Mouse (Mus musculus) ES-Bruce4 (cell line): ENCODE measurements around the gene Ak5.

Experiments used
- CTCF ChIP-seq: IDR thresholded peaks from one replicate; pipeline ENCODE4 v1.8.1; 2011; ENCODE audit warnings: low read depth, low read length
- EP300 ChIP-seq: IDR thresholded peaks from 2 replicates; pipeline ENCODE4 v1.6.1; 2011; ENCODE audit warnings: low read depth, low read length; ENCODE audit not compliant: insufficient read depth
- POLR2A ChIP-seq: IDR thresholded peaks from one replicate; pipeline ENCODE4 v1.8.1; 2011; ENCODE audit warnings: low read length; ENCODE audit not compliant: insufficient read depth

GRCm38 (mm10) chr3:152498968-152499696, 169.0 kb downstream of the Ak5 start:
- TF ChIP-seq CTCF (no peak), EP300 (no peak), POLR2A (no peak)
